Mouse (Mus musculus) T-cell, adult 66 days (primary cell): ENCODE data around the gene Sft2d1. TPM values are rescaled to one million over a fixed set of nuclear protein-coding genes. Genes with fewer than 3 reads are reported as not detected.

ENCODE experiments used
- total RNA-seq, 2 experiments: library from RNA; stranded (reverse); gene quantifications; 3 replicates in 1 of 2; 4 replicates in 1 of 2; pipeline ENCODE4 v1.2.4; 2023

Sft2d1 gene
- total RNA-seq: 100 to 1,000 TPM in 1 of 2 experiments, 10 to 100 TPM in 1; 93.9 to 121 TPM

GRCm38 (mm10) chr17:8310838-8311614 is at the start of gene Sft2d1:
Gene Sft2d1, plus strand, starts transcription at chr17:8311102.

GRCm38 (mm10) chr17:8282821-8283525 is 27.9 kb upstream of the Sft2d1 start, which contains the start of gene Mpc1:
Gene Mpc1, plus strand, starts transcription at chr17:8282904.

GRCm38 (mm10) chr17:8337159-8337558 is 26.3 kb downstream of the Sft2d1 start, which contains the start of gene Prr18:
Gene Prr18, plus strand, starts transcription at chr17:8337459.

GRCm38 (mm10) chr17:8355692-8356091 is 44.8 kb downstream of the Sft2d1 start, which contains the start of gene T2:
Gene T2, plus strand, starts transcription at chr17:8355992.

Other genes starting within 250 kb of the Sft2d1 start
- gene Gm49673, start 163.3 kb upstream of the Sft2d1 start, total RNA-seq: 1 to 10 TPM; 1.5 to 4.9 TPM
- 10 to 100 TPM; 40.6 to 54.0 TPM for gene Rnaset2a, start 163.0 kb upstream of the Sft2d1 start, total RNA-seq
- gene Fgfr1op, start 145.6 kb upstream of the Sft2d1 start, total RNA-seq: 10 to 100 TPM; 33.2 to 35.1 TPM
- gene Ccr6, start 75.1 kb upstream of the Sft2d1 start, total RNA-seq: 1 to 10 TPM; 3.1 to 4.8 TPM
- 10 to 100 TPM; 40.6 to 43.8 TPM for gene Mpc1, start 28.2 kb upstream of the Sft2d1 start, total RNA-seq
- gene Prr18, start 26.4 kb downstream of the Sft2d1 start, total RNA-seq: 1 to 10 TPM; 1.2 to 1.3 TPM
- under 1 TPM in 1 of 2 experiments, not detected in 1; 0.30 TPM for gene T2, start 44.9 kb downstream of the Sft2d1 start, total RNA-seq
- not detected for gene T, start 123.3 kb downstream of the Sft2d1 start, total RNA-seq
- gene Pde10a, start 214.3 kb downstream of the Sft2d1 start, total RNA-seq: not detected